Mouse (Mus musculus) macrophage (primary cell): ENCODE measurements at regions not wholly inside any gene's neighbourhood (a gene's known extent, or its start where the extent isn't known, plus 50 kb on each side); places are given as distances from the start of the nearest gene placed in this dataset.

Source experiments
- H3K27ac ChIP-seq: fragments of 350-480 bp; formaldehyde crosslinking; 2 replicates; pipeline ENCODE4 v1.9.0; 2021
- H3K36me3 ChIP-seq: fragments of 350-480 bp; formaldehyde crosslinking; 2 replicates; pipeline ENCODE4 v1.9.0; 2021; ENCODE audit errors: inconsistent target
- H3K4me3 ChIP-seq: fragments of 350-480 bp; formaldehyde crosslinking; 2 replicates; pipeline ENCODE4 v1.9.0; 2021; ENCODE audit errors: inconsistent target
- H3K79me2 ChIP-seq: fragments of 350-480 bp; formaldehyde crosslinking; 2 replicates; pipeline ENCODE4 v1.9.0; 2021; ENCODE audit errors: inconsistent target
- WGBS: methylation state at CpG from one replicate; pipeline ENCODE4 v1.1.7; 2026; ENCODE audit warnings: inconsistent platforms; ENCODE audit not compliant: missing documents; 5-methylcytosine and 5-hydroxymethylcytosine counted together

DNA sequence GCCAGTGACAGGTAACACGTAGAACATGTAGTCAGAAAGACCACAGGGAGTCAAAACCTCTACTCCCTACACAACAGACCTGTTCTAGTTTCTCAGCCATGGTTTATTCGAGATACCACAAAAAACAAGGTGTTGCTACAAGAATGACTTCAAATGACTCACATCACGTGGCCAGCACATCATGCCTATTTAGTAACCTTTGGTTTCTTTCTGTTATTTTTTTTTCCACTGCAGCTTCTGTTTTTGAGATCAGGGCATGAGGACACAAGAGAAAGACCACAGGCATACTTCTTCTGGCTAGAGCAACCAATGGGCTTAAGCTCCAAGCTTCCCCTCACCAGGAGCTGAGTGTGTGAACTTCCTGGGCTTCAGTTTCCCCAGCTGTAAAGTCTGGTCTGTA is 630.7 kb downstream of the Rnf144a start:
- no peak overlapping the region for H3K4me3 ChIP-seq
- no peak overlapping the region for H3K27ac ChIP-seq
- no peaks in the 10 kb centered on the region for H3K36me3 ChIP-seq
- WGBS = 76% methylated on average over 3 of the region's 3 CpGs
- no peaks in the 10 kb centered on the region for H3K79me2 ChIP-seq

GRCm38 (mm10) chr12:25782972-25783717 is 631.9 kb downstream of the Rnf144a start:
- 61% methylated on average over 10 of the region's 10 CpGs for WGBS
- Histone ChIP-seq H3K36me3 (no peaks in the 10 kb centered on the region), H3K4me3 (no peak overlapping the region), H3K79me2 (no peaks in the 10 kb centered on the region), H3K27ac (no peak overlapping the region)

DNA sequence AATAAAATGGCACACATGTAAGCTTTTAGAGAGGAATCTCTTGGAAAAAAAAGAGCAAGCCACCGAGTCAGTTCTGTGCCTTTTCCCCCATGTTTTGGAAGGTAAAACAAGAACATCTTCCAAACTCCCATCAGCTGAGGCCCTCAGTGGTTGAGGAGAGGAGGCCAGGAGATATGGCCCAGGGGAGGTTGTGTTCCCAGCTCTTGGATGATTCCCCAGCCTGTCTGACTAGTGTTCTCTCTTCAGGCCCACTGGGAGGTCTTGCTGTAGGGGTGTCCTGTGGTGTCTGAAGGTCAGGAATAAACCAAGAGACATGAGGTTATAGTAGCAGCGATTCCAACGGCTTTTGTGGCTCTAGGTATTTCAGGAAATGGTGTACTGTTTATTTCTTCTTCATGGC is 643.2 kb downstream of the Rnf144a start:
- no peak overlapping the region for H3K4me3 ChIP-seq
- no peaks in the 10 kb centered on the region for H3K79me2 ChIP-seq
- WGBS = 86% methylated on average over 3 of the region's 3 CpGs
- H3K27ac ChIP-seq = no peak overlapping the region
- H3K36me3 ChIP-seq = no peaks in the 10 kb centered on the region

- H3K27ac ChIP-seq = no peak overlapping the region
- H3K4me3 ChIP-seq = no peak overlapping the region
- no peaks in the 10 kb centered on the region for H3K36me3 ChIP-seq
- no peaks in the 10 kb centered on the region for H3K79me2 ChIP-seq
- 87% methylated on average over 5 of the region's 5 CpGs for WGBS
Measured at GRCm38 (mm10) chr12:25768644-25769043, 646.4 kb downstream of the Rnf144a start.

GRCm38 (mm10) chr12:25763061-25763460 is 652.0 kb downstream of the Rnf144a start:
- WGBS = 100% methylated on average over 1 of the region's 1 CpGs
- H3K4me3 ChIP-seq = no peak overlapping the region

GRCm38 (mm10) chr12:25757014-25757413 is 658.0 kb downstream of the Rnf144a start:
- WGBS = 86% methylated on average over 5 of the region's 5 CpGs
- Histone ChIP-seq H3K4me3 (no peak overlapping the region), H3K27ac (no peak overlapping the region), H3K79me2 (no peaks in the 10 kb centered on the region), H3K36me3 (no peaks in the 10 kb centered on the region)

More at GRCm38 (mm10) chr12:25763061-25763460, 652.0 kb downstream of the Rnf144a start:
- Histone ChIP-seq H3K79me2 (no peaks in the 10 kb centered on the region), H3K27ac (no peak overlapping the region), H3K36me3 (no peaks in the 10 kb centered on the region)

DNA sequence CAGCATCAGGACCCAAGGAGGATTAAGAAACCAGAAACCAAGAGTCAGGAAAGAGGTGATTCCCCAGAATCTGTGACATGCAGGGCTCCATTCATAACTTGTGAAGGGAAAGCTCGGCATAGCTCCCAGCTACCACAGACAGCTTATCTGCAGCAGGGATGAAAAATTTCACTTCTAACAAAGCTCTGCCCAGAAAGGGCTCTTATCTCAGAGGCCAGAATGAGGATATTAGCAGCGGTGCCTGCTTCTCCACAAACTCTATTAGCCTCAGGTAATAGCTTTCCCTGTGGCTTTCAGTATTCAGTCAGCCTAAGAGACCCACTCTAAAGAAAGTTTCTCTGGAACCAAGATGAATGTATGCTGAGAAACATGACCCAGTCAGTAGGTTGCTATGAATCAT is 636.9 kb upstream of the Id2 start:
- Histone ChIP-seq H3K36me3 (no peaks in the 10 kb centered on the region), H3K4me3 (no peak overlapping the region), H3K79me2 (no peaks in the 10 kb centered on the region), H3K27ac (no peak overlapping the region)
- WGBS = 68% methylated on average over 2 of the region's 2 CpGs

- Histone ChIP-seq H3K4me3 (no peak overlapping the region), H3K79me2 (no peaks in the 10 kb centered on the region), H3K36me3 (no peaks in the 10 kb centered on the region), H3K27ac (no peak overlapping the region)
- WGBS = 60% methylated on average over 2 of the region's 2 CpGs
Measured at GRCm38 (mm10) chr12:25725774-25726173, 628.8 kb upstream of the Id2 start.

DNA sequence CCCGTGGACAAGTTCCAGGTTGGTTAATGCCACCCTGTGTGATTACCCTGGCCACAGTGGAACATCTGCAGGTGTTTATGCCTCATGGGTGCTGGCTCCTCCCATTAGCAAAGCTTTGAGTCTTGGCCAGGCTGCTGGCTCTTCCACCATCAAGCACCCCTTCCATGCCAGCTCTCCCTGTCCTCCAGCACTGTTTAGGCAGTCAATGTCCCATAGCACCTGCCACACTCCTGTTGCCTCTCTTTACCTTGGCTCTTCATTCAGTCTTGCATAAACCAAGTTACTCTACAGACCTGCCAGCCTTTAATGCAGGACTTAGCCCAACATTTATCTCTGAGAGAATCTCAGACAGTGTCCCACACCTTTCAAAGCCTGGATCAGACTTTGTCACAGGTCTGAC is 614.2 kb upstream of the Id2 start:
- Histone ChIP-seq H3K4me3 (no peak overlapping the region), H3K27ac (no peak overlapping the region), H3K79me2 (no peaks in the 10 kb centered on the region), H3K36me3 (no peaks in the 10 kb centered on the region)
- 82% methylated on average over 1 of the region's 1 CpGs for WGBS

DNA sequence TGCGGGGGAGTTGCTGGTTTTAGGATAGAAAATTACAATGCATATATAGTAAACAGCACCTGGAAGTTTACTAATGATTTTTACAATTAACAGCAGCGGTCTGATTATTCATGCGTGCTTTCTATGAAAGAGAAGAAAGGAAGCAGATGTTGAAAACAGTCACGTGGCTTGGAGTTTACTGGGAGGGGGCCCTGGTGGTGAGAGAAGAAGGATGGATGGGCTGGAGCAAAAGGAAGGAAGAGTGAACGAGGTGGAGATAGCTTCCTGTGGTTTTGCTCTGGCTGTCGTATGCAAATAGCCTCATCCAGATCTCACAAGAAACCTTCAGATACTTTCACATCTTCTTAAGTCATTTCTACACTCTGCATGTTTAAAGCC is 606.1 kb upstream of the Id2 start:
- Histone ChIP-seq H3K27ac (no peak overlapping the region), H3K36me3 (no peaks in the 10 kb centered on the region), H3K79me2 (no peaks in the 10 kb centered on the region), H3K4me3 (no peak overlapping the region)
- whole genome bisulfite sequencing = 1% methylated on average over 6 of the region's 6 CpGs

DNA sequence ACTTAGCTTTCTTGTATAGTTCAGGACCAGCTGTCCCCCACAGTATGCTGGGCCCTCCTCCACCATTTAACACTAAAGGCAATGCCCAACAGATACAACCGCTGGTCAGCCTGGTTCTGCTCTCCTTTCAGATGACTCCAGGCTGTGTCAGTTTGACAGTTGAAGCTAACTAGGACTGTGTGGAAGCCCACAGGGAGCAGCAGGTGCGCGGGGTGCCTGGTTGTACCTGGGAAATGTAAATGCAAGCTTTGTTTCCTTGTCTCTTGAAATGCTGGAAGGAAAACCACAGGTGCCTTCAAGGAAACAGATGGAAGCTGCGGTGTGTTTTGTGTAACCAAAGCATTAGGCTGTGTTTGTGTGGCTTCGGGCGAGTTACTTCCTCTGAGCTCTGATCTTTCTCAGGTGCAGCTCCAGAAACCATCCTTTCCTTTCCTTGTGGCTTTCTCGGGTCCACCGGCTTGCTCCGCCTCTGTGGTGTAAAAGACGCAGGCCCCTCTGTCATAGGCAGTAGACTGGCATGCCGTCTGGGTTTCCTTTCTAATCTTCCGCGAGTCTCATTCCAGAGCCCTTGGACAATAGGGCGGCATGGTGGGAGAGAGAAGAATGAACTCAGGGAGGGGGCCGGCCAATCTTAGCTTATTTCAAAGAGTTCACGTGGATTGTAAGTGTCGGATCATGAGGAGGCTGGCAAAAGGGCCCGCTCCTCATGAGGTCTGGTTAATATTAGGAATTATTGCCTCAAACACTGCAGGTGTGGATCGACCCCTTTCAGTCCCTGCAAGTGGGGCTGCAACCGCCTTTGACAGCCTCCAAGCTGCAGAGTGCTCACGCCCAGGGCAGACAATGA is 605.5 kb upstream of the Id2 start:
- no peak overlapping the region for H3K4me3 ChIP-seq
- no peaks in the 10 kb centered on the region for H3K79me2 ChIP-seq
- WGBS = 6% methylated on average over 21 of the region's 21 CpGs
- no peak overlapping the region for H3K27ac ChIP-seq
- no peaks in the 10 kb centered on the region for H3K36me3 ChIP-seq

GRCm38 (mm10) chr12:25687063-25687462 is 590.1 kb upstream of the Id2 start:
- Histone ChIP-seq H3K79me2 (no peaks in the 10 kb centered on the region), H3K4me3 (no peak overlapping the region), H3K36me3 (no peaks in the 10 kb centered on the region), H3K27ac (no peak overlapping the region)

DNA sequence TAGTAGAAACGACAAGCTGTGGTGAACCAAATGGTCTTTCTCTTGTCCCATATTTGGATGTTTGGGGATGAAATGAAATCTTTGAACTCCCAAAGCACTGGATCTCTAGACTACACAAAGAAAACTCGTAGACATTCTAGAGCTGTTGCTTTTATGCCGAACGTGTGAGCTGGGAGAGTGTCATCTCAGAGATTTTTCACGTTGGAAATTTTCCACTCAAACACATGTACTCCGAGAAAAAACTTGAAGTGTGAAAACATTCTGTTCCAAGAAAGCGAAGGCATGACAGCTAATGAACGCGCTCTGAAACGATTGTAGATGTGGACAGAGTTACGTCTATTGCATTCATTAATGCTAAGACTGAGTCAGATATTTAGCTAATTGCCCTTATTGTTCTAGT is 579.7 kb upstream of the Id2 start:
- Histone ChIP-seq H3K36me3 (no peaks in the 10 kb centered on the region), H3K27ac (no peak overlapping the region), H3K79me2 (no peaks in the 10 kb centered on the region), H3K4me3 (no peak overlapping the region)
- 95% methylated on average over 11 of the region's 11 CpGs for WGBS

- H3K4me3 ChIP-seq = no peak overlapping the region
- WGBS = 90% methylated on average over 11 of the region's 11 CpGs
- H3K36me3 ChIP-seq = no peaks in the 10 kb centered on the region
- no peaks in the 10 kb centered on the region for H3K79me2 ChIP-seq
- no peak overlapping the region for H3K27ac ChIP-seq
Measured at GRCm38 (mm10) chr12:25668336-25668735, 571.4 kb upstream of the Id2 start.

- H3K36me3 ChIP-seq = no peaks in the 10 kb centered on the region
- no peak overlapping the region for H3K27ac ChIP-seq
- WGBS = 97% methylated on average over 5 of the region's 5 CpGs
- no peaks in the 10 kb centered on the region for H3K79me2 ChIP-seq
- H3K4me3 ChIP-seq = no peak overlapping the region
Measured at GRCm38 (mm10) chr12:25654456-25654855, 557.5 kb upstream of the Id2 start.
